Mouse (Mus musculus) megakaryocyte progenitor cell, adult 5-6 weeks (primary cell): Measurements from ENCODE around the gene Zfpm1. TPM values are rescaled to one million over a fixed set of nuclear protein-coding genes. Genes with fewer than 3 reads are reported as not detected.

ENCODE experiments used
- ATAC-seq: replicated peaks from 2 replicates; pipeline ENCODE4 v1.8.0; 2016; ENCODE audit warnings: mild to moderate bottlenecking, moderate TSS enrichment, inconsistent platforms; ENCODE audit not compliant: poor library complexity
- total RNA-seq, 2 experiments: library from RNA; stranded (forward) in 1 of 2; stranded (reverse) in 1 of 2; fragments of 157-497, 149-512 nt in 1 of 2; fragments of 200-1000 nt in 1 of 2; gene quantifications; 2 replicates each; pipeline versions ENCODE4 v1.2.3 to v1.2.4; 2015 to 2017

Gene Zfpm1
- total RNA-seq, 2 experiments from 2014 or later: 20.3 to 21.6 TPM

DNA sequence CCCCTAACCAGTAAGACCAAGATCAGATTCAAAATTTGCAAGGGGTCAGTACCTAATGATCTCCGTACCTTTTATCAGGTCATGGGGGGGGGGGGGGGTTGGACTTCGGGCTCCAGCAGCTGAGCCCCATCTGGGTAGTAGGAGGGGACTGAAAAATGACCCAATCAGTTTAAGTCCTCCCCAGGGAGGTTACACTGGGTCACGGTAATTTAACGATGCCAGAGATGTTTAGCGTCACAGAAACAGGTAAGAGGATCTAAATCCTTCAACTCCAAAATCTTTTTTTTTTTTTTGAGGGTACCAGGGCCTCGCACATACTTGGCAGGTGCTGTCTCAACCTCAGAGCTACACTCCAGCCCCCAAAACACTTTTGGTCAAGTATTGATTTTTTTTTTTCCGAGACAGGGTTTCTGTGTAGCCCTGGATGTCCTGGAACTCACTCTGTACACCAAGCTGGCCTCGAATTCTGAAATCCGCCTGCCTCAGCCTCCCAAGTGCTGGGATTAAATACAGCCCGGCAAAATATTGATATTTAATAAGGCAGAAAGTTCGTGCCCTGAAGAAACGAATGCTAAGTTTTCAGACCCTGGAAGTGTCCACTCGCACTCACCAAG lies 93.9 kb downstream of the Zfpm1 start:
- ATAC-seq: no peak

DNA sequence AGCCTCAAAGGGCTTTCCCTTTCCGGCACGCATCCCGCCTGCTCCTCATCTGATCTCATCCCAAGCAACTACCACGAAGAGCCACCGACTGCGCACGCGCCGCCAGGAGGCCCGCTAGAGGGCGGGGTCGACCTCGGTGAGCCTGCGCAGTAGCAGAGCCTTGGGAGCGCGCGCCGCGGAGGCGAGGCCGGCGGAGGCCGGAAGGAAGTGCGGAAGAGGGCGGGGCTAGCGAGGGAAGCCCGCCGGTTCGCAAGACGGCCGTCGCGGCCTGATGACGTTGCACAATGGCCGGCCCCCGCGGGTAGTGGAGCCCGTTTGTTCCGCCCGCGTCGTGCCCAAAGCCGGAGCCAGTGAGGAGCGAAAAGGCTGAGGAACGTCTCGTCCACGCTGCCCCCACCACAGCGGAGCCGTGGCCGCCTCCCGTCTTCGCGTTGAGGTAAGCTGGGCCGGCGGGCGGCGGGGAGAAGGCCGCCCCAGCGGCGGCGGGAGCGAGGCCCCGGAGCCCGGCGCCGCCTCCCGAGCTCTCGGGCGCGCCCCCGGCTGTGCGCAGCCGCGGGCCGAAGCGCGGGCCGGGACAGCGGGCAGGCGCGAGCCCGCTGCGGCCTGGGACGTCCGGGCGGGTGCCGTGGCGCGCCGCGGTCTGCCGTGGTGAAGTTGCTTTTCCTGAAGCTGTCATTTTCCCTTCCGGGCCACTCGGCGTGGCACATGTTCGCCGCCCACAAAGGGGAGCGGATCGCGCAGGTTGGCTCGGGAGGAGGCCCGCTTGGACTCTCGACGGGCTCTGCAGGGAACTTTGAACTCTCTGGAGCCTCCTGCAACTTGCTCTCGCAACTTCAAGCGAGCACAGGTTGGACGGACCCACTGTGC lies 94.7 kb downstream of the Zfpm1 start, which contains the start of gene Zc3h18:
Zc3h18 (plus strand) TSS at position 245 of the 867 bp plus-strand sequence.
- peak; percentile 98 for ATAC-seq

DNA sequence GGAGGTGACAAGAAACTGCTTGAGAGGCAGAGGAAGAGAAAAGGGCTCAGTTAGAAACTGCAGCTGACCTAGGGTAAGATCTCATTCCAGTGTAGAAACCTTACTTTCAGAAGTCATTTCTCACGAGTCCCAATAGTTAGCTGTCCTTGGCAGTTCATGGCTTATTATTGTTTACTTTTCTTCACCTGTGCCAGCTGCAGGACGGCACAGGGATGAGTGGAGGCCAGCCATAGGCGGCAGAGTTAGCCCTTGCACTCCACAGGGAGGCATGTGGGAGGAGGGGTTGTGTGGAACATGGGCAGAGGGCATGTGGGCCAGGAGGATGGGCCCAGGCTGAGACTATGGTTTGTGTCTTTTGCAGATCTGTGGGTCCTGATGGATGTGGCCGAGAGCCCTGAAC lies 101.1 kb downstream of the Zfpm1 start:
- ATAC-seq: no peak

Other genes with a start within 250 kb of the Zfpm1 start
- not detected in 2 replicates for gene Trhr2, start 78.6 kb downstream of the Zfpm1 start, total RNA-seq (2015)
- gene Trhr2, start 78.6 kb downstream of the Zfpm1 start, total RNA-seq (2017): not detected in 2 replicates
- 26.1 and 27.2 TPM in 2 replicates for gene Zc3h18, start 94.5 kb downstream of the Zfpm1 start, total RNA-seq (2015)
- 55.6 and 67.3 TPM in 2 replicates for gene Zc3h18, start 94.5 kb downstream of the Zfpm1 start, total RNA-seq (2017)
- not detected in 2 replicates for gene Il17c, start 139.9 kb downstream of the Zfpm1 start, total RNA-seq (2015)
- gene Il17c, start 139.9 kb downstream of the Zfpm1 start, total RNA-seq (2017): not detected in 2 replicates
- gene Cyba, start 150.8 kb downstream of the Zfpm1 start, total RNA-seq (2015): 123 and 166 TPM in 2 replicates
- 94.4 and 117 TPM in 2 replicates for gene Cyba, start 150.8 kb downstream of the Zfpm1 start, total RNA-seq (2017)
- gene Mvd, start 161.3 kb downstream of the Zfpm1 start, total RNA-seq (2015): 3.4 and 3.8 TPM in 2 replicates
- 3.2 and 5.6 TPM in 2 replicates for gene Mvd, start 161.3 kb downstream of the Zfpm1 start, total RNA-seq (2017)
- 0.30 TPM in 1 of 2 replicates, not detected in the other for gene Snai3, start 178.6 kb downstream of the Zfpm1 start, total RNA-seq (2015)
- gene Snai3, start 178.6 kb downstream of the Zfpm1 start, total RNA-seq (2017): not detected in 2 replicates
- 26.6 and 33.3 TPM in 2 replicates for gene Rnf166, start 193.9 kb downstream of the Zfpm1 start, total RNA-seq (2015)
- gene Rnf166, start 193.9 kb downstream of the Zfpm1 start, total RNA-seq (2017): 32.8 and 33.2 TPM in 2 replicates
- 17.3 and 26.8 TPM in 2 replicates for gene Ctu2, start 194.0 kb downstream of the Zfpm1 start, total RNA-seq (2015)
- gene Ctu2, start 194.0 kb downstream of the Zfpm1 start, total RNA-seq (2017): 11.2 and 14.9 TPM in 2 replicates